Mouse (Mus musculus) left cerebral cortex, postnatal 25 days (tissue): Measurements from ENCODE around the gene Gm45015. TPM values are rescaled to one million over a fixed set of nuclear protein-coding genes. Genes with fewer than 3 reads are reported as not detected.

ENCODE experiments used
- total RNA-seq, 2 experiments: library from RNA; stranded (reverse); gene quantifications; 2 replicates each; pipeline ENCODE4 v1.2.3; 2021

Gene Gm45015
- total RNA-seq, 2 experiments from 2014 or later = not detected

Other genes with a start within 250 kb of the Gm45015 start
- gene Xlr3a, start 239.7 kb downstream of the Gm45015 start, total RNA-seq = 1 to 10 TPM; 2.0 to 3.0 TPM
- gene Gm14685, start 219.8 kb downstream of the Gm45015 start, total RNA-seq = 1 to 10 TPM; 1.0 to 2.5 TPM
- gene Xlr5b, start 188.0 kb downstream of the Gm45015 start, total RNA-seq = not detected
- under 1 TPM in 1 of 2 experiments, not detected in 1; 0.62 TPM for gene DXBay18, start 187.4 kb downstream of the Gm45015 start, total RNA-seq
- gene Spin2d, start 159.9 kb downstream of the Gm45015 start, total RNA-seq = not detected
- 1 to 10 TPM; 5.1 to 8.5 TPM for gene Xlr3b, start 144.6 kb downstream of the Gm45015 start, total RNA-seq
- gene Xlr4b, start 122.5 kb downstream of the Gm45015 start, total RNA-seq = under 1 TPM; 0.53 to 0.55 TPM
- 10 to 100 TPM; 15.0 to 21.2 TPM for gene F8a, start 108.5 kb downstream of the Gm45015 start, total RNA-seq
- not detected for gene Xlr4c, start 93.7 kb downstream of the Gm45015 start, total RNA-seq
- gene Xlr3c, start 71.5 kb downstream of the Gm45015 start, total RNA-seq = not detected
- not detected for gene Xlr5a, start 43.9 kb downstream of the Gm45015 start, total RNA-seq
- not detected for gene Xlr5c, start 43.9 kb downstream of the Gm45015 start, total RNA-seq
- 10 to 100 TPM; 16.6 to 19.0 TPM for gene Zfp275, start 5.8 kb upstream of the Gm45015 start, total RNA-seq
- gene Gm18336, start 61.9 kb upstream of the Gm45015 start, total RNA-seq = under 1 TPM in 1 of 2 experiments, not detected in 1; 0.23 TPM
- 1 to 10 TPM; 1.4 to 2.3 TPM for gene Zfp92, start 74.3 kb upstream of the Gm45015 start, total RNA-seq
- gene Trex2, start 98.5 kb upstream of the Gm45015 start, total RNA-seq = not detected
- gene Haus7, start 122.2 kb upstream of the Gm45015 start, total RNA-seq = 1 to 10 TPM; 4.3 to 7.0 TPM
- gene Bgn, start 146.8 kb upstream of the Gm45015 start, total RNA-seq = 10 to 100 TPM; 17.4 to 20.3 TPM
- gene Atp2b3, start 166.2 kb upstream of the Gm45015 start, total RNA-seq = 10 to 100 TPM; 94.7 to 95.0 TPM